ENCODE assay signal across 21 mouse cellular contexts in the genomic region with DNA sequence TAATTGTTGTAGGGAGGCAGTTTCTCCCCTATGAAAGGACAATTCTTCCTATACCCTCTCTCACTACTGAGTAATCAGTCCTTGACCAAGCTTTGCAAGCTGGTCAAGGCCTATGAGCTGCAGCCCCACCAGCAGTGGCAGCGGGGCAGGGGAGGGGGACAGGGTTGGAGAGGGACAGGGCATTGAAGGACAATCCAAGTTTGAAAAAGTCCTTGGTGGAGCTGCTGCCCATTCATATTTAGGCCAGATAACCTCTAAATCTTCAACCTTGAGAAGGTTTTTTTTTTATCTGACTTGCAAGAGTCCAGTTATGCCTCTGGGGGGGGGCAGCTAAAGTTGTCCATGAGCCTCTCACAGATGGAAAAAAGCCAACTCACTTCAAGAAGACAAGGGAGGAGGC. TPM values are rescaled to one million over a fixed set of nuclear protein-coding genes. Genes with fewer than 3 reads are reported as not detected.
DNase-seq lines count a peak whose midpoint lies in the region; ATAC-seq and TF ChIP-seq lines count a peak whose summit lies in the region.
"Had no signal": no experiment of that assay in that cellular context is flagged by ENCODE, and none has a peak within 500 bp of the region (broad histone marks: within the 10 kb centered on the region; RNA-seq: fewer than 3 reads in every experiment).

No protein-coding gene starts in this region.

- H3K27ac ChIP-seq in heart, postnatal 0 days (ENCODE audit: low read depth) = no peak overlapping the region
- H3K27ac ChIP-seq: embryonic facial prominence, embryonic 10.5 days; forebrain, embryonic 13.5 days; gastrocnemius, adult 2 months; heart, embryonic 13.5 days; hindbrain, embryonic 12.5 days had no signal

- no peak overlapping the region for H3K4me3 ChIP-seq in heart, postnatal 0 days (ENCODE audit: low read depth, low read length)
- H3K4me3 ChIP-seq: embryonic facial prominence, embryonic 10.5 days; forebrain, embryonic 13.5 days; gastrocnemius, adult 2 months; heart, embryonic 13.5 days; hindbrain, embryonic 12.5 days had no signal

- no peak for TF ChIP-seq CTCF in heart, postnatal 0 days (IDR thresholded peaks at IDR 0.05; ENCODE audit: low read depth)

- ATAC-seq in heart, postnatal 0 days (ENCODE audit: insufficient read depth, low read depth) = no peak
- ATAC-seq: activated CD4-positive, CD25-positive, alpha-beta regulatory T cell, adult 4 months; forebrain, postnatal 0 days; inflammation-experienced regulatory T-cells, adult 6 months; Patski had no signal

- no peak for TF ChIP-seq EP300 in heart, postnatal 0 days (IDR thresholded peaks at IDR 0.05; ENCODE audit: low read depth)

- no peak overlapping the region for H3K9ac ChIP-seq in heart, postnatal 0 days (replicated peaks; ENCODE audit: low read depth, low read length)
- H3K9ac ChIP-seq: forebrain, embryonic 13.5 days; forebrain, postnatal 0 days; heart, embryonic 13.5 days; hindbrain, embryonic 12.5 days had no signal

- H3K27me3 ChIP-seq in heart, postnatal 0 days (ENCODE audit: control insufficient read depth, insufficient read depth, low read length) = no peaks in the 10 kb centered on the region
- H3K27me3 ChIP-seq: CH12.LX; forebrain, embryonic 13.5 days; hindbrain, embryonic 12.5 days had no signal

- WGBS in heart, postnatal 0 days = 73% methylated on average over 1 of the region's 1 CpGs

- peak; percentile 10 for DNase-seq in heart, postnatal 0 days (ENCODE audit: low spot score)
- no peak for DNase-seq in heart, adult 11 months
- DNase-seq in testis, postnatal 14 days (ENCODE audit: low spot score) = peak; percentile 35
- no peak for DNase-seq in testis, postnatal 10 days (ENCODE audit: low spot score)
- DNase-seq in adrenal gland, postnatal 36 days = peak; percentile 58 to 70
- DNase-seq in B cell, adult 2 months = no peak
- no peak for DNase-seq in frontal cortex, postnatal 25 days (ENCODE audit: low spot score in 2 of 2)
- DNase-seq: cerebellum, adult 11-12 months; cerebellum, adult 9-11 months; forebrain, postnatal 0 days; gastrocnemius, adult 2 months; gastrocnemius, postnatal 25 days; heart, postnatal 4 days had no signal

- peaks cover 10% of the 10 kb centered on the region; the same call in 1 of the 2 replicates for H3K4me1 ChIP-seq in heart, postnatal 0 days (ENCODE audit: control insufficient read depth, insufficient read depth)
- H3K4me1 ChIP-seq: embryonic facial prominence, embryonic 10.5 days had no signal

- no peaks in the 10 kb centered on the region for H3K36me3 ChIP-seq in heart, postnatal 0 days (replicated peaks; ENCODE audit: control insufficient read depth, insufficient read depth, low read length)
- H3K36me3 ChIP-seq: embryonic facial prominence, embryonic 10.5 days; heart, embryonic 13.5 days; hindbrain, embryonic 12.5 days had no signal

- no peak overlapping the region for H3K4me2 ChIP-seq in heart, postnatal 0 days (ENCODE audit: low read depth, low read length)
- H3K4me2 ChIP-seq: forebrain, embryonic 13.5 days; heart, embryonic 13.5 days; hindbrain, embryonic 12.5 days had no signal

- no peaks in the 10 kb centered on the region for H3K9me3 ChIP-seq in heart, postnatal 0 days (replicated peaks; ENCODE audit: control insufficient read depth, low read length)
- H3K9me3 ChIP-seq: embryonic facial prominence, embryonic 10.5 days; forebrain, embryonic 13.5 days; heart, embryonic 13.5 days; hindbrain, embryonic 12.5 days had no signal

RNA-seq across cellular contexts. Expression of gene Hmgb3, which starts 28.3 kb away (rescaled TPM):
- total RNA-seq in heart, postnatal 0 days (2014; rRNA removed; ENCODE audit: low replicate concordance) = 31.2 and 32.9 TPM in 2 replicates
- 137 and 160 TPM in 2 replicates for polyA plus RNA-seq in heart, postnatal 0 days (2015; fragmentation: Nextera tagmentation; extraction: Ambion mirVana)
- total RNA-seq in adrenal gland, postnatal 36 days (2021) = 100 to 1,000 TPM; 168 to 216 TPM

RNA-seq across cellular contexts. Expression of gene Cd99l2, which starts 34.8 kb away (rescaled TPM):
- 37.6 and 43.9 TPM in 2 replicates for total RNA-seq in heart, postnatal 0 days (2014; rRNA removed; ENCODE audit: low replicate concordance)
- polyA plus RNA-seq in heart, postnatal 0 days (2015; fragmentation: Nextera tagmentation; extraction: Ambion mirVana) = 21.2 and 22.1 TPM in 2 replicates
- total RNA-seq in adrenal gland, postnatal 36 days (2021) = 10 to 100 TPM; 84.0 to 93.2 TPM

Comparison
In these comparisons a context has a peak if more than half of its experiments do, and no peak if none do; other contexts are left out.
1. DNase-seq: peak in heart, postnatal 0 days (single experiment), testis, postnatal 14 days (single experiment) and adrenal gland, postnatal 36 days (2 of 2); none in heart, adult 11 months (single experiment), testis, postnatal 10 days (single experiment), B cell, adult 2 months (0 of 2) and frontal cortex, postnatal 25 days (0 of 2).